Mouse (Mus musculus): ENCODE data around the gene Alox5ap. TPM values are rescaled to one million over a fixed set of nuclear protein-coding genes. Genes with fewer than 3 reads are reported as not detected.

The Alox5ap gene
- polyA plus RNA-seq, 1 experiment from 2014 or later = 4.9 TPM

- no peak overlapping the region for H3K9ac ChIP-seq (ENCODE audit: low read depth, low read length)
- H3K27me3 ChIP-seq (replicated peaks; ENCODE audit: control insufficient read depth, insufficient read depth, low read length) = no peaks in the 10 kb centered on the region
- no peak overlapping the region for H3K4me3 ChIP-seq (ENCODE audit: low read depth, low read length)
- no peaks in the 10 kb centered on the region for H3K4me1 ChIP-seq (replicated peaks; ENCODE audit: control insufficient read depth, insufficient read depth, low read length)
- H3K27ac ChIP-seq (ENCODE audit: low read depth, low read length) = no peak overlapping the region
- TF ChIP-seq CTCF (IDR thresholded peaks at IDR 0.05; ENCODE audit: low read depth) = no peak
- no peak overlapping the region for H3K4me2 ChIP-seq (replicated peaks; ENCODE audit: low read depth)
- 74% methylated on average over 12 of the region's 12 CpGs for WGBS
- H3K36me3 ChIP-seq (ENCODE audit: control insufficient read depth, insufficient read depth) = no peaks in the 10 kb centered on the region
- no peaks in the 10 kb centered on the region for H3K9me3 ChIP-seq (ENCODE audit: control insufficient read depth)
- ATAC-seq = no peak
Observed at GRCm38 (mm10) chr5:149314514-149315081, 50.0 kb downstream of the Alox5ap start.

GRCm38 (mm10) chr5:149316926-149317325 is 52.4 kb downstream of the Alox5ap start:
- no peaks in the 10 kb centered on the region for H3K36me3 ChIP-seq (ENCODE audit: control insufficient read depth, insufficient read depth)
- TF ChIP-seq CTCF (IDR thresholded peaks at IDR 0.05; ENCODE audit: low read depth) = no peak
- H3K9ac ChIP-seq (ENCODE audit: low read depth, low read length) = no peak overlapping the region
- 33% methylated on average over 4 of the region's 4 CpGs for WGBS
- ATAC-seq = no peak
- no peaks in the 10 kb centered on the region for H3K27me3 ChIP-seq (replicated peaks; ENCODE audit: control insufficient read depth, insufficient read depth, low read length)
- 0 out of 2 replicates have a peak, but pooled peaks cover 2% of the 10 kb centered on the region for H3K4me1 ChIP-seq (replicated peaks; ENCODE audit: control insufficient read depth, insufficient read depth, low read length)
- no peak overlapping the region for H3K4me3 ChIP-seq (ENCODE audit: low read depth, low read length)
- H3K9me3 ChIP-seq (ENCODE audit: control insufficient read depth) = no peaks in the 10 kb centered on the region
- H3K4me2 ChIP-seq (replicated peaks; ENCODE audit: low read depth) = no peak overlapping the region
- no peak overlapping the region for H3K27ac ChIP-seq (ENCODE audit: low read depth, low read length)

- Histone ChIP-seq H3K9me3 (ENCODE audit: control insufficient read depth) (no peaks in the 10 kb centered on the region), H3K4me1 (replicated peaks; ENCODE audit: control insufficient read depth, insufficient read depth, low read length) (0 out of 2 replicates have a peak, but pooled peaks cover 4% of the 10 kb centered on the region), H3K27me3 (replicated peaks; ENCODE audit: control insufficient read depth, insufficient read depth, low read length) (no peaks in the 10 kb centered on the region), H3K4me2 (replicated peaks; ENCODE audit: low read depth) (no peak overlapping the region), H3K9ac (ENCODE audit: low read depth, low read length) (no peak overlapping the region), H3K36me3 (ENCODE audit: control insufficient read depth, insufficient read depth) (no peaks in the 10 kb centered on the region), H3K4me3 (ENCODE audit: low read depth, low read length) (no peak overlapping the region), H3K27ac (ENCODE audit: low read depth, low read length) (0 out of 2 replicates have a peak overlapping the region, but pooled peaks have one; percentile 50)
- 53% methylated on average over 9 of the region's 9 CpGs for WGBS
- ATAC-seq = no peak
- TF ChIP-seq CTCF (IDR thresholded peaks at IDR 0.05; ENCODE audit: low read depth) = no peak
Observed at GRCm38 (mm10) chr5:149319874-149320323, 55.3 kb downstream of the Alox5ap start.

- peak; percentile 31 for TF ChIP-seq CTCF (IDR thresholded peaks at IDR 0.05; ENCODE audit: low read depth)
- Histone ChIP-seq H3K4me3 (ENCODE audit: low read depth, low read length) (no peak overlapping the region), H3K4me1 (replicated peaks; ENCODE audit: control insufficient read depth, insufficient read depth, low read length) (0 out of 2 replicates have a peak, but pooled peaks cover 4% of the 10 kb centered on the region), H3K9me3 (ENCODE audit: control insufficient read depth) (no peaks in the 10 kb centered on the region), H3K27me3 (replicated peaks; ENCODE audit: control insufficient read depth, insufficient read depth, low read length) (no peaks in the 10 kb centered on the region), H3K36me3 (ENCODE audit: control insufficient read depth, insufficient read depth) (no peaks in the 10 kb centered on the region), H3K9ac (ENCODE audit: low read depth, low read length) (no peak overlapping the region), H3K4me2 (replicated peaks; ENCODE audit: low read depth) (peak overlapping the region; percentile 32), H3K27ac (ENCODE audit: low read depth, low read length) (peak overlapping the region; percentile 50; the same call in 1 of the 2 replicates)
- WGBS = 13% methylated on average over 15 of the region's 15 CpGs
- ATAC-seq = peak; percentile 50; the same call in 1 of the 2 replicates
Observed at GRCm38 (mm10) chr5:149320534-149321482, 56.2 kb downstream of the Alox5ap start.

GRCm38 (mm10) chr5:149321909-149322841 is 57.6 kb downstream of the Alox5ap start:
- peak overlapping the region; percentile 22; the same call in 1 of the 2 replicates for H3K4me2 ChIP-seq (replicated peaks; ENCODE audit: low read depth)
- WGBS = 30% methylated on average over 15 of the region's 15 CpGs
- no peak overlapping the region for H3K9ac ChIP-seq (ENCODE audit: low read depth, low read length)
- H3K27ac ChIP-seq (ENCODE audit: low read depth, low read length) = no peak overlapping the region
- no peaks in the 10 kb centered on the region for H3K27me3 ChIP-seq (replicated peaks; ENCODE audit: control insufficient read depth, insufficient read depth, low read length)
- no peaks in the 10 kb centered on the region for H3K9me3 ChIP-seq (ENCODE audit: control insufficient read depth)
- H3K4me1 ChIP-seq (replicated peaks; ENCODE audit: control insufficient read depth, insufficient read depth, low read length) = 0 out of 2 replicates have a peak, but pooled peaks cover 4% of the 10 kb centered on the region
- no peak for ATAC-seq
- peak; percentile 21; the same call in 1 of the 2 replicates for TF ChIP-seq CTCF (IDR thresholded peaks at IDR 0.05; ENCODE audit: low read depth)
- H3K36me3 ChIP-seq (ENCODE audit: control insufficient read depth, insufficient read depth) = no peaks in the 10 kb centered on the region
- H3K4me3 ChIP-seq (ENCODE audit: low read depth, low read length) = no peak overlapping the region

Measured in intestine, postnatal 0 days (tissue).